Mouse (Mus musculus) limb, embryonic 12.5 days (tissue): ENCODE data around the gene Ociad1. TPM values are rescaled to one million over a fixed set of nuclear protein-coding genes. Genes with fewer than 3 reads are reported as not detected.

Source experiments
- ATAC-seq: fragments of 200-750 bp; cut with Nextera tagmentation; 2 replicates; pipeline ENCODE4 v1.8.0; 2017; ENCODE audit warnings: low read depth, moderate TSS enrichment; ENCODE audit not compliant: insufficient number of reproducible peaks, insufficient read depth, low FRiP score, low TSS enrichment
- H3K27ac ChIP-seq: fragments of 300-500 bp; sonication (generic); 2 replicates; pipeline ENCODE4 v1.5.1; 2016; ENCODE audit warnings: mild to moderate bottlenecking, moderate library complexity
- H3K27me3 ChIP-seq: fragments of 300-500 bp; sonication (generic); 2 replicates; pipeline ENCODE4 v1.6.1; 2016; ENCODE audit warnings: mild to moderate bottlenecking, moderate library complexity
- H3K36me3 ChIP-seq: fragments of 300-500 bp; sonication (generic); 2 replicates; pipeline ENCODE4 v1.6.1; 2016; ENCODE audit warnings: mild to moderate bottlenecking, moderate library complexity
- H3K4me1 ChIP-seq: fragments of 300-500 bp; sonication (generic); replicated peaks from 2 replicates; pipeline ENCODE4 v1.6.1; 2016
- H3K4me2 ChIP-seq: fragments of 300-500 bp; sonication (generic); 2 replicates; pipeline ENCODE4 v1.6.1; 2016; ENCODE audit warnings: mild to moderate bottlenecking, moderate library complexity
- H3K4me3 ChIP-seq: fragments of 300-500 bp; sonication (generic); replicated peaks from 2 replicates; pipeline ENCODE4 v1.5.1; 2016; ENCODE audit warnings: mild to moderate bottlenecking
- H3K9ac ChIP-seq: fragments of 300-500 bp; sonication (generic); replicated peaks from 2 replicates; pipeline ENCODE4 v1.6.1; 2016; ENCODE audit warnings: mild to moderate bottlenecking, moderate library complexity
- H3K9me3 ChIP-seq: fragments of 300-500 bp; sonication (generic); 2 replicates; pipeline ENCODE4 v1.6.1; 2016; ENCODE audit warnings: mild to moderate bottlenecking, moderate library complexity
- WGBS: fragments of 180-500 bp; shearing (Covaris S2); methylation state at CpG from one replicate; pipeline ENCODE4 v1.1.7; 2016; 5-methylcytosine and 5-hydroxymethylcytosine counted together
- polyA plus RNA-seq: library from polyadenylated mRNA; unstranded; fragments of >200 nt; fragmentation: Nextera tagmentation; extraction: Ambion mirVana; gene quantifications from 2 replicates; pipeline ENCODE4 v1.2.1, GENCODE M21; 2016

Gene Ociad1
- polyA plus RNA-seq, 1 experiment from 2014 or later = 208 TPM

GRCm38 (mm10) chr5:73285470-73285978 lies 7.1 kb upstream of the Ociad1 start:
- Histone ChIP-seq H3K4me3 (no peak overlapping the region), H3K4me2 (no peak overlapping the region), H3K9ac (no peak overlapping the region), H3K4me1 (no peaks in the 10 kb centered on the region), H3K27me3 (no peaks in the 10 kb centered on the region), H3K27ac (no peak overlapping the region), H3K36me3 (no peaks in the 10 kb centered on the region), H3K9me3 (no peaks in the 10 kb centered on the region)
- WGBS = 92% methylated on average over 3 of the region's 3 CpGs
- no peak for ATAC-seq

DNA sequence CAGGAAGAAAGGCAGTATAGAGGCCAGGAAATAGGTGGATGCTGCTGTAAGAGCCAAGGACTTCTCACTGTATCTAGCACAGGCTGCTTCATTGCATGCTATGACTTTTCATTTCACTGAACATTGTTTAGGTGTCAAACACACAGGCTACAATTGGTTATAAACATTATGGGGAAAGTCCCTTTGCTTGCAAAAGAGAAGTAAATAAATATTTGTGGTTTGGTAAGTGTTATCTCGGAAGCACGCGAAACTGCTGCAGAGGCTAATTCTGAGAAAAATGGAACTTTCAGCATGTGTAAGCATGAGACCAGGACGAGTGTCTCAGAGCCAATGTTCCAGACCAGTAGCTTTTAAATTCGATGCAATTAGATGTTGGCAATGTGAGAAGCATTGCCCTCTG lies 6.0 kb upstream of the Ociad1 start:
- Histone ChIP-seq H3K27ac (no peak overlapping the region), H3K9me3 (no peaks in the 10 kb centered on the region), H3K27me3 (no peaks in the 10 kb centered on the region), H3K9ac (no peak overlapping the region), H3K4me2 (no peak overlapping the region), H3K36me3 (no peaks in the 10 kb centered on the region), H3K4me1 (no peaks in the 10 kb centered on the region), H3K4me3 (no peak overlapping the region)
- WGBS = 88% methylated on average over 5 of the region's 5 CpGs
- no peak for ATAC-seq

DNA sequence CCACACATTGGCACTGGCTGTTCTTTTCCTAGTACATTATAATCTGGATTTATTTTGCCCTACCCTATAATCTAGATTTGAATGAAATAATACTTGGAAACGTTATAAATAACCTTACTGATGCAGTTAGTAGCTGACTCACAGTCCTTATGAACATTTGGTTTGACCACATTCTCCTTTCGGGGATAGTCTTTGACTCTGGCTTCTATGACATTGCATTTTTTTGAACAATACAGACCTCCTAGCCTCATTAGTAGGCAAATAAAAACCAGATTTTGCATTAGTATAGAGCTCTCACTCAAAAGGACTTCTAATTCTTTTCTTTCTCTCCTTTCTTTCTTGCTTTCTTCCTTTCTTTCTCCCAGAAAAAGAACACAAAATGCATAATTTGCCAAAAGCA lies 2.7 kb upstream of the Ociad1 start:
- Histone ChIP-seq H3K4me2 (no peak overlapping the region), H3K27me3 (no peaks in the 10 kb centered on the region), H3K4me3 (no peak overlapping the region), H3K27ac (no peak overlapping the region), H3K4me1 (peaks cover 5% of the 10 kb centered on the region), H3K9me3 (no peaks in the 10 kb centered on the region), H3K9ac (no peak overlapping the region), H3K36me3 (peaks cover 2% of the 10 kb centered on the region)
- 67% methylated on average over 2 of the region's 2 CpGs for WGBS
- no peak for ATAC-seq

DNA sequence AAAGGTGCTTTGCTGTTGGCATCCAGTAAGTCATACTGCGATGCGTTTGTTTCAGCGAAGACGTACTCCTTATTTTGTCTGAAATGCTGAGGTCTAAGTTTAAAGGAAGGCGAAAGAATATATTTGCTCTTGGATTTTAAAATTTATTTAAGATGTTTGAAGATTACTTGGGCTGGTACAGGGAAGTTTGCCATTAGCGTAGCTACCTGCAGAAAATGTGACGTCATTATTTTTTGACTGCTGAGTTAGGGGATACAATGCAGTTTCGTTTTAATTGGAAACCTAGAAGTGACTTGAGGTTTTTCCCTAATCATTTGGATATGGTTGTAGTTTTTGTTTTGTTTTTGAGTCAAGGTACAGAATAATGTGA lies 859 bp downstream of the Ociad1 start:
- WGBS = 15% methylated on average over 8 of the region's 8 CpGs
- no peak for ATAC-seq

DNA sequence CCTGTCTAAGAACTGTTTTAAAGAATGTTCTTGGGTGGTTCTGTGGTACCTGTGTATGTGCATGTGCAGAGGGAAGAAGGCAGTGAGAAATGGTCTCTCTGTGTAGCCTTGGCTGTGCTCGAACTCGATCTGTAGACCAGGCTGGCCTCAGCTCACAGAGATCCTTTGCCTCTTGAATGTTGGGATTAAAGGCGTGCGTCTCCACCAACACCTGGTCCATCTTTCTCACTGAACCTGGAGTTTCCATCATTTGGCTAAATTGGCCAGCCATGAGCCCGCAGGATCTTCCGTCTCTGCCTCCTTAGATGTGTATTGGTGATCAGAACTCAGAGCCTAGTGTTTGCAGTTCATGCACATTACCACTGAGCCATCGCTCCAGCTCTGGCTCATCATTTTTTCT lies 2.4 kb downstream of the Ociad1 start:
- 97% methylated on average over 7 of the region's 7 CpGs for WGBS

More for the DNA sequence above, 859 bp downstream of the Ociad1 start:
- Histone ChIP-seq H3K9me3 (no peaks in the 10 kb centered on the region), H3K36me3 (peaks cover 29% of the 10 kb centered on the region), H3K4me3 (peak overlapping the region; percentile 93), H3K9ac (peak overlapping the region; percentile 87), H3K27me3 (no peaks in the 10 kb centered on the region), H3K27ac (no peak overlapping the region), H3K4me1 (peaks cover 8% of the 10 kb centered on the region), H3K4me2 (peak overlapping the region; percentile 68)

DNA sequence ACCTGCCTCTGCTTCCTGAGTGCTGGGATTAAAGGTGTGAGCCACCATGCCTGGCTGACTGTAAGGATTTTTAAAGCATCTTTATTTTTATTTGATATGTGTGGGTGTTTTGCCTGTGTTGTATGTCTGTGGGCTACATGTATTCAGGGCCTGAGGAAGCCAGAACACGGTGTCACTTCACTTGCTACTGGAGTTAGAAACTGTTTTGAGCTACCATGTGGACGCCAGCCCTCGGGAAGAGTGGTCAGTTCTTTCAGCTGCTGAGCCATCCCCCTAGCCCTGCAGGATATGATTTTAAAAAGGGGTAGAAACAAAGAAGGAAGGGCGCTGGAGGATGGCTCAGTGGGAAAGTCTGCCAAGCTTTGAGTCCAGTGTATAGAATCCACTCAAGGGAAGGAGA lies 3.3 kb downstream of the Ociad1 start:
- peaks cover 47% of the 10 kb centered on the region for H3K36me3 ChIP-seq
- H3K9me3 ChIP-seq = no peaks in the 10 kb centered on the region
- peaks cover 8% of the 10 kb centered on the region for H3K4me1 ChIP-seq
- no peak overlapping the region for H3K4me2 ChIP-seq
- no peak for ATAC-seq
- H3K9ac ChIP-seq = no peak overlapping the region
- 90% methylated on average over 4 of the region's 4 CpGs for WGBS
- no peak overlapping the region for H3K27ac ChIP-seq
- H3K4me3 ChIP-seq = no peak overlapping the region
- H3K27me3 ChIP-seq = no peaks in the 10 kb centered on the region

More for the DNA sequence above, 2.4 kb downstream of the Ociad1 start:
- H3K4me1 ChIP-seq = peaks cover 8% of the 10 kb centered on the region
- H3K27me3 ChIP-seq = no peaks in the 10 kb centered on the region
- H3K4me3 ChIP-seq = no peak overlapping the region
- no peak overlapping the region for H3K9ac ChIP-seq
- peaks cover 39% of the 10 kb centered on the region for H3K36me3 ChIP-seq
- H3K27ac ChIP-seq = no peak overlapping the region
- ATAC-seq = no peak
- no peak overlapping the region for H3K4me2 ChIP-seq
- H3K9me3 ChIP-seq = no peaks in the 10 kb centered on the region

DNA sequence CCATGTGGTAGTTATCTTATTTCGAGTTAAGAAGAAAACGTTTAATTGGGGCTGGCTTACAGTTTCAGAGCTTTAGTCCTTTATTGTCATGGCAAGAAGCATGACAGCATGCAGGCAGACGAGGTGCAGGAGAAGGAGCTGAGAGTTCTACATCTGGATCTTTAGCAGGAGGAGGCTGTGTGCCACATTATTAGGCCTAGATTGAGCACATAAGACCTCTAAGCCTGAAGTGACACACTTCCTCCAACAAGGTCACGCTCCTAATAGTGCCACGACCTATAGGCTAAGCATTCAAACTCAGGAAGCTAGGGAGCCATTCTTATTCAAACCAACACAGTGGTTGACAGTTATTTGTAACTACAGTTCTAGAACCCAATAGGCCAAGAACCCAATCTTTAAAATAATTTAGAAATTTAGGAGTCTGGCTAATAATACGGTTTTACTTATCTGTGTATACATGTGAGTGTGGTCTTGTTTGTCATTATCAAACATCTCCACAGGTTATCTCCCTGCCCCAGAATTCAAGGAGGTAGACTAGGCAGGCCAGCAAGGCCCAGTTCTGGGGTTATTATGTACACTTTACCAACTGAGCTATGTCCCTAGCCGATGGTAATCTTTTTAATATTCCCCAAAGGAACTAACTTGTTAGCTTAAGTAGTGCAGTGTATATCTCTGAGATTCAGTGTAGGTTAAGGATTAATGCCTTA lies 9.2 kb downstream of the Ociad1 start:
- H3K4me2 ChIP-seq = no peak overlapping the region
- 84% methylated on average over 7 of the region's 7 CpGs for WGBS
- H3K36me3 ChIP-seq = peaks cover 76% of the 10 kb centered on the region
- ATAC-seq = no peak
- no peak overlapping the region for H3K27ac ChIP-seq
- no peaks in the 10 kb centered on the region for H3K27me3 ChIP-seq
- no peaks in the 10 kb centered on the region for H3K4me1 ChIP-seq
- no peak overlapping the region for H3K4me3 ChIP-seq
- no peak overlapping the region for H3K9ac ChIP-seq
- no peaks in the 10 kb centered on the region for H3K9me3 ChIP-seq

DNA sequence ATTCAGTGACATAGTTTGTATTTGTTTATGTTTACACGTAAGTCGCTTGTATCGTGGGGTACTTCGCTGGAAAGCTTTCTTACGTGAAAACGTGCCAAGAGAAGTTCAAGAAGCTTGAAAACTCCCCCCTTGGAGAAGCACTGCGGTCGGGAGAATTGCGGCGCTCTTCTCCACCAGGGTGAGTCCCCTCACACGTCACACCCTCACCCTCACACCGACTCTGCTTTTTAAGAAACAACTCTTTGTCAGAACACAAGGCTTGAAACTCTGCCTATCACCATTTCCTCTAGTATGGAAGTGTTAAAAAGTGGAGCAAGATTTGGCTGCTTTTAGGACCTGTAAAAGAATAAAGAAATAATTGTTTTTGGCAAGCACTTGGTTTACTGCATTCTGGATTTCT lies 11.9 kb downstream of the Ociad1 start:
- ATAC-seq = no peak
- Histone ChIP-seq H3K27ac (no peak overlapping the region), H3K4me2 (no peak overlapping the region), H3K9ac (no peak overlapping the region), H3K36me3 (peaks cover 83% of the 10 kb centered on the region), H3K4me1 (no peaks in the 10 kb centered on the region), H3K9me3 (no peaks in the 10 kb centered on the region), H3K4me3 (no peak overlapping the region), H3K27me3 (no peaks in the 10 kb centered on the region)
- WGBS = 86% methylated on average over 12 of the region's 12 CpGs

- Histone ChIP-seq H3K9ac (no peak overlapping the region), H3K4me2 (no peak overlapping the region), H3K36me3 (peaks cover 86% of the 10 kb centered on the region), H3K4me3 (no peak overlapping the region), H3K9me3 (no peaks in the 10 kb centered on the region), H3K27ac (no peak overlapping the region), H3K4me1 (0 out of 2 replicates have a peak, but pooled peaks cover 2% of the 10 kb centered on the region), H3K27me3 (no peaks in the 10 kb centered on the region)
- no peak for ATAC-seq
- 93% methylated on average over 6 of the region's 6 CpGs for WGBS
These were observed 13.9 kb downstream of the Ociad1 start for GRCm38 (mm10) chr5:73306486-73306885.

GRCm38 (mm10) chr5:73307297-73307696 lies 14.7 kb downstream of the Ociad1 start:
- Histone ChIP-seq H3K27me3 (no peaks in the 10 kb centered on the region), H3K4me2 (no peak overlapping the region), H3K4me3 (no peak overlapping the region), H3K27ac (no peak overlapping the region), H3K36me3 (peaks cover 82% of the 10 kb centered on the region), H3K9me3 (no peaks in the 10 kb centered on the region), H3K4me1 (0 out of 2 replicates have a peak, but pooled peaks cover 3% of the 10 kb centered on the region), H3K9ac (no peak overlapping the region)
- ATAC-seq = no peak
- over 99% methylated on average over 3 of the region's 3 CpGs for WGBS

DNA sequence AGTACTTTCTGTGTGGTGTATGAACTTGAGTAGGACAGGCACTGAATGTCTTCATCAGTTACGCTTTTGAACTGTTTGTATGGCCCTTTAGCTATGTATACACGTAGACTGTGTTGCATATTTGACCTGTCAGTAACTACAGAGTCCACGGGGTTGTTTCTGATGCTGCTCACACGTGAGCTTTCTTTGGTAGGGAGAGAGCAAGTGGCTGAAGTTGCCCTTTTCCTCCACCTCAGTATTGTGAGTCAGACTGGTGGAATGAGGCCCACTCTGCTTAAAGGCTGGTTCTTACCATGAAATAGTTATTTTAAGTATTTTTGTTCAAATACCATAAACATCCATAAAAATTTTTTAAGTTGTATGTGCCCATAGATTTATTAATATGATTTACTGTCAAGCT lies 16.9 kb downstream of the Ociad1 start:
- H3K27ac ChIP-seq = no peak overlapping the region
- no peak for ATAC-seq
- H3K27me3 ChIP-seq = no peaks in the 10 kb centered on the region
- peaks cover 88% of the 10 kb centered on the region for H3K36me3 ChIP-seq
- H3K9ac ChIP-seq = no peak overlapping the region
- no peaks in the 10 kb centered on the region for H3K9me3 ChIP-seq
- WGBS = 82% methylated on average over 4 of the region's 4 CpGs
- 0 out of 2 replicates have a peak, but pooled peaks cover 3% of the 10 kb centered on the region for H3K4me1 ChIP-seq
- H3K4me3 ChIP-seq = no peak overlapping the region
- no peak overlapping the region for H3K4me2 ChIP-seq

- Histone ChIP-seq H3K27ac (no peak overlapping the region), H3K4me3 (no peak overlapping the region), H3K4me1 (0 out of 2 replicates have a peak, but pooled peaks cover 3% of the 10 kb centered on the region), H3K9me3 (no peaks in the 10 kb centered on the region), H3K4me2 (no peak overlapping the region), H3K9ac (no peak overlapping the region), H3K36me3 (peaks cover 88% of the 10 kb centered on the region), H3K27me3 (no peaks in the 10 kb centered on the region)
- no peak for ATAC-seq
- WGBS = 92% methylated on average over 1 of the region's 1 CpGs
These were observed 17.8 kb downstream of the Ociad1 start for GRCm38 (mm10) chr5:73310401-73310800.
